Mouse (Mus musculus): ENCODE results near the gene S100a4. TPM values are rescaled to one million over a fixed set of nuclear protein-coding genes. Genes with fewer than 3 reads are reported as not detected.

S100a4 gene
- polyA plus RNA-seq, 1 experiment from 2014 or later, result 1.2 TPM

DNA sequence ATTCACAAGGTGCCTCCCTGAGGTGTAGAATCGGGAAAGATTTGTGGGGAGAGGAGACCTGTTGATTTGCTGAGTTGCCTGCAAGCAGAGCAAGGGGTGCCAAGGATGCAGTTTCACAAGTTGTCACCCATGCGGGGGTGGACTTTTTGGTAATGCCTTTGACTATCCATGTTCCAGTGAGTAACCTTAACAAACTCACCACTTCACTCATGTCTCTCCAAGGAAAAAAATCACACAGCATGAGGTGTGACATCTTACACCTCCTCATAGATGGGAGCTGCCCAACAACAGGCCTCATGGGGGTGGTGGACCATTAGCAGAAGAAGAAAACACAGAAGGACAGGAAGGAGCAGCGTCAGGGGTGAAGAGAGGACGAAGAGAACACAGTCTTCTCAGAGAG is 21.0 kb upstream of the S100a4 start:
- Histone ChIP-seq H3K9me3 (ENCODE audit: control insufficient read depth, low read length) (no peaks in the 10 kb centered on the region), H3K4me1 (replicated peaks; ENCODE audit: control insufficient read depth, insufficient read depth, low read length) (no peaks in the 10 kb centered on the region), H3K9ac (no peak overlapping the region), H3K27ac (no peak overlapping the region), H3K27me3 (ENCODE audit: control insufficient read depth, insufficient read depth, low read length) (no peaks in the 10 kb centered on the region), H3K36me3 (replicated peaks; ENCODE audit: control insufficient read depth, insufficient read depth) (no peaks in the 10 kb centered on the region), H3K4me3 (replicated peaks; ENCODE audit: low read length) (no peak overlapping the region), H3K4me2 (replicated peaks) (no peak overlapping the region)
- 84% methylated on average over 4 of the region's 4 CpGs for WGBS
- ATAC-seq (ENCODE audit: low FRiP score) (no peak), DNase-seq (ENCODE audit: low spot score) (no peak)

DNA sequence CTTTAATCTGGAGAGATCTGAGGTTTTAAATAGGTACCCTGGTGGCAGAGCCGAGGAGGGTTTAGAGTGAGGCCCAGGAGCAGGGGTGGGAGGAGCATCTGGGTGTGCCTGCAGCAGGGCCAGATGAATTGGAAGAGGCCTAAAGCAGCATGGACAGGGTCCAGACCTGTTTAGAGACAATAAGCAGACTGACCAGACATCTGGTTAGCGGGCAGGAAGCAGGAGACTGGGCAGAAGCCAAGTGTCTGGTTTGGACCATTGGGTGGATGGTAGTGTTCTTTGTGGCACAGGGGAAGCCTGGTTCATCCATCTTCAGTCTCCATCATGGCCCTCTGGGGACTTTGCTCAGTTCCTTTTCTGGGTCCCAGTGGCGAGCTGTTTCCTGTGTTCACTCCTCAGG is 19.7 kb upstream of the S100a4 start:
- DNase-seq (ENCODE audit: low spot score) (no peak), ATAC-seq (ENCODE audit: low FRiP score) (no peak)
- no peaks in the 10 kb centered on the region for H3K9me3 ChIP-seq (ENCODE audit: control insufficient read depth, low read length)
- no peak overlapping the region for H3K4me2 ChIP-seq (replicated peaks)
- no peak overlapping the region for H3K4me3 ChIP-seq (replicated peaks; ENCODE audit: low read length)
- no peak overlapping the region for H3K9ac ChIP-seq
- no peak overlapping the region for H3K27ac ChIP-seq
- H3K4me1 ChIP-seq (replicated peaks; ENCODE audit: control insufficient read depth, insufficient read depth, low read length), result no peaks in the 10 kb centered on the region
- H3K27me3 ChIP-seq (ENCODE audit: control insufficient read depth, insufficient read depth, low read length), result no peaks in the 10 kb centered on the region
- WGBS, result 46% methylated on average over 3 of the region's 3 CpGs
- H3K36me3 ChIP-seq (replicated peaks; ENCODE audit: control insufficient read depth, insufficient read depth), result no peaks in the 10 kb centered on the region

DNA sequence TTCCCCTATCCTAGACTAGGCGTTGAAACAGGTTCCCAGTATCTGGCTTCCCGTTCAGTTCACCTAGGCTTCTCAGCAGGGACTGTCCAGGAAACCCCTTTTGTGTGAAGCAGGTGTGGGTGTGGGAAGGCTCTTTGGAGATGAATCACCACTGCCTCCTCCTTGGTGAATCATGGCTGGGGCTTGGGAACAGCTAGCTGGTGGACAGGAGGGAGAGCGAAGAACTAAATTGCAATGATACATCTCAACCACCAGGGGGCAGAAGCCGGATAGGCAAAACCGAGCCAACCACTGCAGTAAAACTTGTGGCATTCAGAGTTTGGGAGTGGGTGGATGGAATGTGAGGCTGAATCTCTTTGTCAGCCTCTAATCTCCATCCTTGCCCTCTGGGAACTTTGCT is 18.0 kb upstream of the S100a4 start:
- no peaks in the 10 kb centered on the region for H3K9me3 ChIP-seq (ENCODE audit: control insufficient read depth, low read length)
- 37% methylated on average over 5 of the region's 5 CpGs for WGBS
- no peak for ATAC-seq (ENCODE audit: low FRiP score)

DNA sequence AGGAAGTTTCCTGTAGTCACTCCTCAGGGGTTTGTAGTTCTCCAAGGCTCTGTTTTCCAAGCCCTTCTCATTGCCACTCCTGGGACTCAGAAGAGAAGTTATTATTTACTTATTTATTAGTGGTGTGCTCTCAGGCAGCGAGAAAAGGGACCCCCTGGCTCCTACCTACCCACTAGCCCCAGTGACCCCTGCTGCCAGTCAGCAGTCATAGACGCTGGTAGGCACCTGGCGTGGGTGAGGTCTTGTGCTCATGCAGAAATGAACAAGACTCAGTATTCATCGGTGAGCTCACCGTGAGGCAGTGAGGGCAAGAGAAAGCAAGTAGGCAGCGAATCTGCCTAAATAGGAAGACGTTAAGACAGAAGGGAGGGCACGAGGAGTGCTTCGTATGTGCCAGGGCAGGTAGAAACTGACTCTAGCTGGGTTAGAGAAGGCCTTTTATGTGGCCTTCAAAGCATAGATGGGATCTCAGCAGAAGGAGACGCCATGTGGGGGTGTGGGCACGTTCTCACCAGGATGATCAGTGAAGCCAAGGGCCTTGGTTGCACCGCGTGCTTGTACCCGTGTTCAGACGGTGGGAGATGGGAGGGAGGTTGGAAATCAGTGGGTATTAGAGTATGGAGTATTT is 17.4 kb upstream of the S100a4 start:
- Histone ChIP-seq H3K9ac (no peak overlapping the region), H3K4me2 (replicated peaks) (no peak overlapping the region), H3K9me3 (ENCODE audit: control insufficient read depth, low read length) (no peaks in the 10 kb centered on the region), H3K4me1 (replicated peaks; ENCODE audit: control insufficient read depth, insufficient read depth, low read length) (no peaks in the 10 kb centered on the region), H3K27ac (no peak overlapping the region), H3K36me3 (replicated peaks; ENCODE audit: control insufficient read depth, insufficient read depth) (no peaks in the 10 kb centered on the region), H3K27me3 (ENCODE audit: control insufficient read depth, insufficient read depth, low read length) (no peaks in the 10 kb centered on the region), H3K4me3 (replicated peaks; ENCODE audit: low read length) (no peak overlapping the region)
- ATAC-seq (ENCODE audit: low FRiP score) (no peak), DNase-seq (ENCODE audit: low spot score) (no peak)
- WGBS, result 86% methylated on average over 15 of the region's 15 CpGs

More for the DNA sequence above, 18.0 kb upstream of the S100a4 start:
- Histone ChIP-seq H3K9ac (no peak overlapping the region), H3K4me1 (replicated peaks; ENCODE audit: control insufficient read depth, insufficient read depth, low read length) (no peaks in the 10 kb centered on the region), H3K27ac (no peak overlapping the region), H3K4me3 (replicated peaks; ENCODE audit: low read length) (no peak overlapping the region), H3K36me3 (replicated peaks; ENCODE audit: control insufficient read depth, insufficient read depth) (no peaks in the 10 kb centered on the region), H3K27me3 (ENCODE audit: control insufficient read depth, insufficient read depth, low read length) (no peaks in the 10 kb centered on the region), H3K4me2 (replicated peaks) (no peak overlapping the region)
- DNase-seq (ENCODE audit: low spot score), result peak; percentile 75

DNA sequence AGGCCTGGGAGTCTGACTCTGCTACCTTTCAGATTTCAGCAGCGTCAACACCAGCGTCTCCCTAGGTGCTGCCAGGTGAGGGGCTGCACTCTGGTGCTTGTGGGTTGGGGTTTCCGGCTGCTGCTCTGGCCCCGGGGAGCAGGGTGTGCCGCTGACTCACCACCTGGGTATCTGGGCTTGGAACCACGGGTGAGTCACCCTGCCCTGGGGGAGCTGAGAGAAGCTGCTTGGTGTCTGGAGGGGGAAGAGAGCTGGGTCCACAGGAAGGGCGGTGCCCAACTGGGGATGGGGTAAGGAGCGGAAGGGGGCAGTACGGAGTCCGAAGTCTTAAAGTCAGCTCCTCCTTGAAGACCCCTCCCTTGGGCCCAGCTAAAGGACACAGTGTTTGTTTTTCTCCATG is 16.7 kb upstream of the S100a4 start:
- no peak overlapping the region for H3K4me3 ChIP-seq (replicated peaks; ENCODE audit: low read length)
- 76% methylated on average over 10 of the region's 10 CpGs for WGBS
- no peaks in the 10 kb centered on the region for H3K4me1 ChIP-seq (replicated peaks; ENCODE audit: control insufficient read depth, insufficient read depth, low read length)
- no peak overlapping the region for H3K4me2 ChIP-seq (replicated peaks)
- H3K36me3 ChIP-seq (replicated peaks; ENCODE audit: control insufficient read depth, insufficient read depth), result no peaks in the 10 kb centered on the region
- no peak overlapping the region for H3K9ac ChIP-seq
- H3K27ac ChIP-seq, result no peak overlapping the region
- H3K9me3 ChIP-seq (ENCODE audit: control insufficient read depth, low read length), result no peaks in the 10 kb centered on the region
- ATAC-seq (ENCODE audit: low FRiP score) (no peak), DNase-seq (ENCODE audit: low spot score) (no peak)
- no peaks in the 10 kb centered on the region for H3K27me3 ChIP-seq (ENCODE audit: control insufficient read depth, insufficient read depth, low read length)

DNA sequence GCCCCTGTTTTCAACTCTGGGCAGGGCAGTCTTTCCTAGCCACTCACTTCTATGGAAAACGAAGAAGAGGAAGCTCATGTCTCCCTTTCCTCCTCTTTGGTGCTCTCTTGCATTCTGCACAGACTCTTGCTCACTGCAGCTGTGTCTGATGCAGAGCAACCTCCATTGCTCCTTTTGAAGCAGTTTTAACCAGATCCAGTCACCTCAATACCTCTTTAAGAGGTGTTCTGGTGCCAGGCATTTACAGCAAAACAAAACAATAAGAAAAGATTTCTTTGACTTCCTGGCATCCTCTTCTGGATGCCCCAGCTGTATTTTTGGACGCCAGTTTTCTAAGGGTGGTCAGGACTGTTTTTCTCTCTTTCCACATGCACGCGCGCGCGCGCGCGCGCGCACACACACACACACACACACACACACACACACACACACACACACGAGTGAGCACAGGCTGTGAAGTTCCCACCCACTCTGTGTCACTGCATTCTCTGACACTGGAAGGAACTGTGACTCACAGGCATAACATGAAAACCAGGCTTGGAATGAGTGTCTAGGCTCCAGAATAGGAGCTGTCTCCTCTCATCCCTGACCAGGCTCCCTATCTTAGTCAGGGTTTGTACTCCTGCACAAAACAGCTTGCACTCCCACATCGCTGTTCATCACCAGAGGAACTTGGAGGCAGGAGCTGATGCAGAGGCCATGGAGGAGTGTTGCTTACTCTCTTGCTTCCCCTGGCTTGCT is 16.0 kb upstream of the S100a4 start:
- no peak overlapping the region for H3K4me2 ChIP-seq (replicated peaks)
- H3K9me3 ChIP-seq (ENCODE audit: control insufficient read depth, low read length), result no peaks in the 10 kb centered on the region
- H3K4me3 ChIP-seq (replicated peaks; ENCODE audit: low read length), result no peak overlapping the region
- H3K9ac ChIP-seq, result no peak overlapping the region
- no peak overlapping the region for H3K27ac ChIP-seq
- DNase-seq (ENCODE audit: low spot score), result no peak
- no peaks in the 10 kb centered on the region for H3K27me3 ChIP-seq (ENCODE audit: control insufficient read depth, insufficient read depth, low read length)
- ATAC-seq (ENCODE audit: low FRiP score), result no peak
- no peaks in the 10 kb centered on the region for H3K4me1 ChIP-seq (replicated peaks; ENCODE audit: control insufficient read depth, insufficient read depth, low read length)
- H3K36me3 ChIP-seq (replicated peaks; ENCODE audit: control insufficient read depth, insufficient read depth), result no peaks in the 10 kb centered on the region
- WGBS, result 94% methylated on average over 14 of the region's 14 CpGs

DNA sequence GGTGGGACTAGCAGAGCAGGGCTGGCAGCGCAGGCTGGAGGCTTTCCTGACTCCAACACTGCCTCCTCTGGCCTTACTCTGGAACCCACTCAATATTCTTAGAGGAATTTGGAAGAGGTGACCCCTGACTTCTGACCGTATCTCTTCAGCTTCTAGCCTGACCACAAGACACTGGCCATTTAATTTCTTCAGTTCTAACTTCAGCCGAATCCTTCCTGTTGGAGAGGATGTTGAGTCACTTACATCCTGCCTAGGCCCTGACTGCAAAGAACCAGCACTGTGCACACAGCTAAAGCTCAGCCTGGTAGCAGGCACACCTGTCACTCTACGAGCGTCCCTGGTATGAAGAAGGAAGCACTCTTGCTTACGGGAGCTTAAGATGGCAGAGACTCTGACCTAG is 14.2 kb upstream of the S100a4 start:
- no peak overlapping the region for H3K27ac ChIP-seq
- H3K9ac ChIP-seq, result no peak overlapping the region
- no peak for ATAC-seq (ENCODE audit: low FRiP score)
- H3K36me3 ChIP-seq (replicated peaks; ENCODE audit: control insufficient read depth, insufficient read depth), result no peaks in the 10 kb centered on the region
- H3K27me3 ChIP-seq (ENCODE audit: control insufficient read depth, insufficient read depth, low read length), result no peaks in the 10 kb centered on the region
- H3K4me3 ChIP-seq (replicated peaks; ENCODE audit: low read length), result no peak overlapping the region
- H3K4me2 ChIP-seq (replicated peaks), result no peak overlapping the region
- 89% methylated on average over 6 of the region's 6 CpGs for WGBS
- DNase-seq (ENCODE audit: low spot score), result no peak
- no peaks in the 10 kb centered on the region for H3K9me3 ChIP-seq (ENCODE audit: control insufficient read depth, low read length)
- H3K4me1 ChIP-seq (replicated peaks; ENCODE audit: control insufficient read depth, insufficient read depth, low read length), result no peaks in the 10 kb centered on the region

DNA sequence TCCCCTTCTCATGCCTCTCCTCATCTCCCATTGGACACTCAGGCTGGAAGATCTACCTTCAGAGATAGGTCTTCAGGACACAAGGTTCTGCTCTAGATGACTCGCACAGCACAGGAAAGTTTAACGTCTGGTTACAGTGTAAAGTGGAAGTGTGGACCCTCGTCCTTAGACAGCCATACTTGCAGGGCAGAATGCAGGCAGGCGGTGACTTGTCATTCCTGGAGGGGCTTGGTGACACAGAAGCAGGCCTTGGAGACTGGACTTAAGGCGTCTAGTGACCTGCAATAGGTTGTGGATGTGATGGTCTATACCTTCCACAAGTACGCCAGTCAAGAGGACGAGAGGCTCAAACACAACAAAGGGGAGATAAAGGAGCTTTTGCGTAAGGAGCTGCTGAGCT is 13.6 kb upstream of the S100a4 start, which contains the start of gene S100a2:
S100a2 (plus strand) TSS at position 301 of the 400 bp plus-strand sequence.
- H3K4me2 ChIP-seq (replicated peaks), result no peak within 1 kb of the TSS
- H3K9ac ChIP-seq, result no peak within 1 kb of the TSS
- 91% methylated on average over 8 of the region's 8 CpGs for WGBS
- no peak within 1 kb of the TSS for H3K4me3 ChIP-seq (replicated peaks; ENCODE audit: low read length)
- ATAC-seq (ENCODE audit: low FRiP score) (no peak), DNase-seq (ENCODE audit: low spot score) (no peak)
- H3K4me1 ChIP-seq (replicated peaks; ENCODE audit: control insufficient read depth, insufficient read depth, low read length), result no peaks in the 10 kb centered on the region
- H3K27ac ChIP-seq, result no peak within 1 kb of the TSS
- no peaks in the 10 kb centered on the region for H3K27me3 ChIP-seq (ENCODE audit: control insufficient read depth, insufficient read depth, low read length)
- no peaks in the 10 kb centered on the region for H3K9me3 ChIP-seq (ENCODE audit: control insufficient read depth, low read length)
- H3K36me3 ChIP-seq (replicated peaks; ENCODE audit: control insufficient read depth, insufficient read depth), result no peaks in the 10 kb centered on the region

DNA sequence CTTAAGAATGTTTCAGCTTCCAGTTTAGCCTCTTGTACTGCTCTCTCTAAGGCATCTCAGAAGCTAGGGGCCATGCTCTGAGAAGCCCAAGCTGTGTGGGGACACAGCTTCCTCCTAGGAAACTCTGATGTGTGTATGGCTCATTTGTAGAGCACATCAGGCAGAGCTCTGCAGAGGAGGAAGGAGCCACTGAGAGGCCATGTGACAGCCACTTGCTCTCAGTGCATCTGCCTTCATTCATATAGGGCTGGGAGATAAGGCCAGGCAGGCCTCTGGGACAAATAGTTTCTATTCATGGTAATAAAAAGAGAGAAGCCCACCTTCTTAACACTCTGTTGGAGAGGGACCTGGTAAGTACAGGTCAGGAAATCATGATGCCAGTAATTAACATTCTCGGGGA is 9.1 kb upstream of the S100a4 start:
- DNase-seq (ENCODE audit: low spot score), result no peak
- Histone ChIP-seq H3K4me1 (replicated peaks; ENCODE audit: control insufficient read depth, insufficient read depth, low read length) (no peaks in the 10 kb centered on the region), H3K4me2 (replicated peaks) (no peak overlapping the region), H3K36me3 (replicated peaks; ENCODE audit: control insufficient read depth, insufficient read depth) (no peaks in the 10 kb centered on the region), H3K9me3 (ENCODE audit: control insufficient read depth, low read length) (no peaks in the 10 kb centered on the region), H3K9ac (no peak overlapping the region), H3K27me3 (ENCODE audit: control insufficient read depth, insufficient read depth, low read length) (no peaks in the 10 kb centered on the region), H3K4me3 (replicated peaks; ENCODE audit: low read length) (no peak overlapping the region), H3K27ac (no peak overlapping the region)
- 94% methylated on average over 1 of the region's 1 CpGs for WGBS
- ATAC-seq (ENCODE audit: low FRiP score), result no peak

Measured in hindbrain, embryonic 14.5 days (tissue).